Mouse (Mus musculus): ENCODE data around the gene Cela3b.

DNA sequence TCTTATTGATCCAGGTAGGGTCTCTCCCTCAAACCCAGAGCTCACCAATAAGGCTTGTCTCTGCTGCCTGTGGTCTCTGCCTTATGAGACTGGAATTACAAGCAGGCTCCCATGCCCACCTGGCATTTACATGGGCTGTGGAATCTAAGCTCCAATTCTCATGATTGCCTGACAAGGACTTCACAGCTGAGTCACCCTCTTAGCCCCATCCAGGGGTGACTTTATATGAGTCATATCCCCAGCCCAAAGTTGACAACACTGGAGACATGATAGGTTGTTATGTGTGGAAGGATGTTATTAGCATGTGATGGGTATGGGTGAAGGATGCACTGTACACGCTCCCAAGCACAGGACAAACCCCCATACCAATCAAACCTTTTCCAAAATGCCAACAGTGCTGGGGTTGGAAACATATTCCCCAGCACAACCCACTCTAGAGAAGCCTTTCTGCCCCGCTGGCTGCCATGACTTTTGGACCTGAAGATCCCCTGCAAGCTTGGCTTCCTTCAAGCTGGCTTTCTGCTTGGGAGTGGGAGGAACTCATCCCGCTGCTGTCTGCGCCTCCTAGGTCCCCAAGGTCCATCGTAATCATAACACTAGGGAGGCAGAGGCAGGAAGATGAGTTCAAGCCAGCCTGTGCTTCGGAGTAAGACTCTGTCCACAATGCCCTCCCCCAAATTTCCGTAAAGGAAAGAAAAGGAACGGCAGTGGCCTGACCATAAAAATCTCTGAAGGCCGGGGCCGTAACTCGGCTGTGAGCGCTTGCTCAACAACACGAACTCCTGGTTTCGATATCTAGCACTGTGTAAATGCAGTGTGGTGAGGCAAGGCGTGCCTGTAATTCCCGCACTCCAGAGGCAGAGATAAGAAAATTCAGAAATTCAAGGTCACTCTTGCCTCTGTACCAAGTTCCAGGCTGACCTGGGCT is 58.5 kb downstream of the Cela3b start:
- TF ChIP-seq USF1 (IDR thresholded peaks at IDR 0.05; ENCODE audit: low read depth) (no peak), CTCF (IDR thresholded peaks at IDR 0.05; ENCODE audit: control insufficient read depth, insufficient read depth, insufficient read length) (no peak), MYOG (IDR thresholded peaks at IDR 0.05; ENCODE audit: control insufficient read depth, extremely low read depth, insufficient read length) (no peak), FOSL1 (IDR thresholded peaks at IDR 0.05; ENCODE audit: insufficient read depth, low read length, poor library complexity, severe bottlenecking) (no peak), CEBPB (IDR thresholded peaks at IDR 0.05; ENCODE audit: low read depth) (no peak)
